Mouse (Mus musculus) heart, adult 9 months (tissue): ENCODE data around the gene Dmwd.
"Not testable (repeated sequence)": the region's sequence is repeated elsewhere in the genome, so short reads cannot be mapped to it uniquely, and the experiment has no call there.

Source experiments
- DNase-seq, 2 experiments: peaks; one replicate each; pipeline ENCODE4 v3.0.0; 2022; ENCODE audit warnings: low spot score in 2 of 2

Dmwd gene

GRCm38 (mm10) chr7:19071024-19071423 is 5.0 kb upstream of the Dmwd start:
- DNase-seq = not testable (repeated sequence)

DNA sequence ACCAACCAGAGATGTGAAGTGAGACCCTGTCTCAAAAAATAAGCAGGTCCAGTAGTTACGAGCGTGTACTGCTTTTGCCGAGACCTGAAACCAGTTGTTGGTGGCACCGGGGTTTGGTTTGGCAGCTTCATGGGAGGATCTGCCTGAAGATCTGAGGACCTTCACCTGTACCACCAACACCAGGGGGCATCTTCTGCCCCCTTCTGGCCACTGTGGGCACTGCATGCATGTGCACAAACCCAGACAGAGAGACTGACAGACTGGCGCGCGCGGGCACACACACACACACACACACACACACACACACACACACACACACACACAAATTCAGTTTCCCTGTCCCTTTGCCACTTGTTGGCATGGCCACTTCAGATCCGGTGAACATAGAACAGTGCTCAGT is 2.5 kb upstream of the Dmwd start:
- DNase-seq = no peak

DNA sequence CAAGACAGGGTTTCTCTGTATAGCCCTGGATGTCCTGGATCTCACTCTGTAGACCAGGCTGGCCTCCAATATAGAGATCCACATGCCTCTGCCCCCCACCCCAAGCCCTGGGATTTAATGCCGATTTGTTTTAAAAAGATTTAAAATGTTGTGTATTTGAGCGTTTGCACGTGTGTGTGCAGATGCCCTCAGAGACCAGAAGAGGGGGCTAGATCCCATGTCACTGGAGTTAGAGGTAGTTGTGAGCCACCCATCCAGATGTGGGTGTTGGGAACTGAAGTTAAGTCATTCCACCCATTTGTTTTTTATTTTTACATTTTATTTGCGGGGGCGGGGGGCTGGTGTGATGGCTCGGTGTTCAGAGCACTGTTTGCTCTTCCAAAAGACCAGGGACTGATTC is 1.5 kb upstream of the Dmwd start:
- DNase-seq = no peak

DNA sequence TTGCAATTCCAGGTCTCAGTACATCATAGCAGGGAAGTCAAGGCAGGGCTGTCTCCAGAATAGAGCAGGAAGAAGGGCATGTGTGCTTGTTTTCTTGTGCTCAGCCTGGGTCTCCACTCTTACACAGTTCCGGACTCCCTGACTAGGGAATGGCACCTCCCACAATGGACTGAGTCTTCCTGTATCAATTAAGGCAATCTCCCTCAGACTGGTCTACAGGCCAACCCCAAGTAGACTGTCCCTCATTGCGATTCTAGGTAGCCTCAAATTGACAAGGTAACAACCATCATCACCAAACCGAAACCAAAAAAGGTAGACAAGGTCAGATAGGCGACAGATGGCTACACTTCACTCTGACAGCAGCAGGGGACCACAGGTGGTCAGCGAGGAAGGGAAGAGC is 796 bp upstream of the Dmwd start:
- DNase-seq = no peak

DNA sequence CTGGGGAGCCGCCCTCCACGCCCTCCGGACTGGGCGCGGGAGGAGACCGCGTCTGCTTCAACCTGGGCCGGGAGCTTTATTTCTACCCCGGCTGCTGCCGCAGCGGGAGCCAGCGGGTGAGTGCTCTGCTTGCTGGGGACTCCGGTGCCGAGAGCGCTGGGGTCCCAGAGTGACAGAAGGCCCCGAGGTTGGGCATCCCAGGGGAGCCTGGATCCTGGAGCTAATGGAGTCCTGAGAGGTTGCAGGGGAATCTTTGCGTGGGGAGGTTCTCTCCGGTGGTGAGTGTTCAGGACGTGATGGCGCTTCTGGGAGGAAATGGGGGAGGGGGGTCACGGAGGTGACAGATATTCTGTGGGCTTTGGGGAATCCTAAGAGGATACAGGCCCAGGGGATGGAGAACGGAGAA is 562 bp downstream of the Dmwd start:
- DNase-seq = no peak

DNA sequence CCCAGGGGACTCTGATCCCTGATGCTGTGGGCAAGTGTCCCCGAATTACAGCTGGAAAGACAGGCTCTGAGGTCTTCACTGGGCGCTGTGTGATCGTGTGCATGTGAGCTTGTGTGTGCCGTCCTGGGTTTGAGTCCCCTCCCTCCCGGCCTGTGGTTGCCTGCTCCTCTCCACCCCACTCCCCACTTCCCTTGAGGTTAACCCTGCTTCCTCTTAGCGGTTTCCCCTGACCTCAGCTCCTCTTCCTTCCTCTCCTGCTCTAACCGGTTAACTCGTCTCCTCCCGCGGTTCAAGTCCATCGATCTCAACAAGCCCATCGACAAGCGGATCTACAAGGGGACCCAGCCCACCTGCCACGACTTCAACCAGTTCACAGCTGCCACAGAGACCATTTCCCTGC is 1.7 kb downstream of the Dmwd start:
- peak in 1 of 2 experiments; percentile 64 for DNase-seq

DNA sequence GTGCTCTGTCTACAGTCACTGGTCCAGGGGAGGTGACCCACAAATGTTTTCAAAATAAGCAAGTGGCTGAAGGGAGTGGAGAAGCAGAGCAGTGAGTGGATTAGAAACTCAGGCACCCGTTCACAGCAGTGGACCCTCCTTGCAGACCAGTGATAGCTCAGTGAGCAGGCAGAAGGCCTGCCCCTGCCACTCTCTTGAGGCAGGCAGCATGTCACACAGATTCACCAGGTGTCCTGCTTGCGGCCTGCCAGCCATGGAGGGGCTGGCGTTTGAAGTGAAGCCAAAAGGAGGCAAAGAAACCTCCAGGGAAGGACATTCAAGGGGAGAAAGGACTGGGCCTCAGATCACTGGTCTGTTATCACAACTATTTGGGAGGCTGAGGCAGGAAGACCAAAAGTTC is 2.7 kb downstream of the Dmwd start:
- DNase-seq = no peak

DNA sequence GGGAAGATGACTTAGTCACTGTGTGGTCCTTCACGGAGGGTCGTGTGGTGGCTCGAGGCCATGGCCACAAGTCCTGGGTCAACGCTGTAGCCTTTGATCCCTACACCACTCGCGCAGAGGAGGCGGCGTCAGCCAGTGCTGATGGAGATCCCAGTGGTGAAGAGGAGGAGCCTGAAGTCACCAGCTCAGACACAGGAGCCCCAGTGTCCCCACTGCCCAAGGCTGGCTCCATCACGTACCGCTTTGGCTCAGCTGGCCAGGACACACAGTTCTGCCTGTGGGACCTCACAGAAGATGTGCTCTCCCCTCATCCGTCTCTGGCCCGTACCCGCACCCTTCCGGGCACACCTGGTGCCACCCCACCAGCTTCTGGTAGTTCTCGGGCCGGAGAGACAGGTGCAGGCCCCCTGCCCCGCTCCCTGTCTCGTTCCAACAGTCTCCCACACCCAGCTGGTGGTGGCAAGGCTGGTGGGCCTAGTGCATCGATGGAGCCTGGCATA is 4.5 kb downstream of the Dmwd start:
- DNase-seq = no peak

DNA sequence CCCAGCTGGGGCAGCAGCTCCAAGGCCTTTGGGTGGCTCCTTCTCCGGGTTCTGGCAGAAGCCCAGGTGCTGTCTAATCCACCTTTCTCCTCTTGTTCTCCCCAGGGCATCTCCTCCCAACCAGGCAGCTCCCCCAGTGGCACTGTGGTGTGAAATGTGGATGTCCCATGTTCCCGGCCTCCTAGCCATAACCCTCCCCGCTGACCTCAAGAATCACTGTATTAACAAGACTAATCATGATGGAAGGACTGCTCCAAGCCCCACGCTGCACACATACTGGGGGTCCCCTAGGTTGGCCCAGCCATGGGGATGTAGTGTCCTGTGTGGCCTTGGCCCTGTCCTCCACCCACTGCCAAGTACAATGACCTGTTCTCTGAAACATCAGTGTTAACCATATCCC is 6.1 kb downstream of the Dmwd start:
- no peak for DNase-seq

GRCm38 (mm10) chr7:19083096-19083495 is 7.1 kb downstream of the Dmwd start:
- peak; percentile 87 to 88 for DNase-seq

GRCm38 (mm10) chr7:19083701-19084100 is 7.7 kb downstream of the Dmwd start, which contains the start of gene Dmpk:
Gene Dmpk, plus strand, starts transcription at chr7:19083849.
- DNase-seq = peak; percentile 70 to 71

GRCm38 (mm10) chr7:19084277-19084771 is 8.3 kb downstream of the Dmwd start:
- no peak for DNase-seq

GRCm38 (mm10) chr7:19084921-19085473 is 9.0 kb downstream of the Dmwd start:
- DNase-seq = no peak

DNA sequence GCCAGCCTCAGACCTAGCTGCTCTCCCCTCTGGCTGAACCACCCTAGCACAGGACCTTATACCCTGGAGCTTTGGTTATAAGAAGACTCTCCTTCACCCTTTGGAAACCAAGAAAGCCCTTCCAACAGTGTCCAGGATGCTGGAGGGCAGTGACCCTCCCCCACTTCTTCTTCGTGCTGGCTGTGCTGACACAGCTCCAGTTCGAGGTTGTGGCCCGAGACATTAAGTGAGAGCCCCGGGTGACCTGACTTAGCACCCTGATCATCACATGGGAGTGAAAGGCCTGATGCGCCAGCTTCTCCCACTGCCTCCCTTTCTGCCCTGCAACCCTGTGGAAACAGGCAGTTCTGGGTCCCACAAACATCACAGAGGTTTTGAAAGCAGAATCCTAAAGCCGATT is 9.5 kb downstream of the Dmwd start:
- no peak for DNase-seq

- no peak for DNase-seq
Observed at GRCm38 (mm10) chr7:19086042-19086441, 10.0 kb downstream of the Dmwd start.

DNA sequence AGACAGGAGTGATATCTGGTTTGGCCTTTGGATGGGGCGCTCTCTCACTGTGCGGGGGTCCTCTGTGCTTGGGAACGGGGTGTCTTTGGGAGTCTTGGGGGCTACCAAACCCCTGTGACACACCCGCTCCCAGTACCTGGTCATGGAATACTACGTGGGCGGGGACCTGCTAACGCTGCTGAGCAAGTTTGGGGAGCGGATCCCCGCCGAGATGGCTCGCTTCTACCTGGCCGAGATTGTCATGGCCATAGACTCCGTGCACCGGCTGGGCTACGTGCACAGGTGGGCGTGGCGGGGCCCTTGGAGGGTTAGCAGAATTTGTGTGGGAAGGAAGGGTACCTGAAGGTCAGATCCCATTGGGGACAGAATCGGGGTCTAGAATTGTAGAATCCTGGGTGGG is 10.7 kb downstream of the Dmwd start:
- DNase-seq = no peak

DNA sequence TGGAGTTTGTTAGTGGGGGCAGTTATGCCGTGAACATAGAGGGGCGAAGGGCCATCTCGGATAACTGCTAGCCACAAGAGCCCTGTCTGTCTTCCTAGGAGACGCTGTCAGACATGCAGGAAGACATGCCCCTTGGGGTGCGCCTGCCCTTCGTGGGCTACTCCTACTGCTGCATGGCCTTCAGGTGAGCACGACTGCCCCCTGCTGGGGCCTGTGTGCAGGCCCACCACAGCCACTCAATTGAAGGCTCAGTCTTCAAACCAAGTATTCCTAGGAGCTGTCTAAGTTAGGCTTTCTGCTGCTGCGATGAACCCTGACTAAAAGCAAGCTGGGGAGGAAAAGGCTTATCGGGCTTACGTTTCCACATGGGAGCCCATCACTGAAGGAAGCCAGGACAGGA is 12.8 kb downstream of the Dmwd start:
- DNase-seq = peak in 1 of 2 experiments; percentile 66

- no peak for DNase-seq
Observed at GRCm38 (mm10) chr7:19091913-19092312, 15.9 kb downstream of the Dmwd start.

DNA sequence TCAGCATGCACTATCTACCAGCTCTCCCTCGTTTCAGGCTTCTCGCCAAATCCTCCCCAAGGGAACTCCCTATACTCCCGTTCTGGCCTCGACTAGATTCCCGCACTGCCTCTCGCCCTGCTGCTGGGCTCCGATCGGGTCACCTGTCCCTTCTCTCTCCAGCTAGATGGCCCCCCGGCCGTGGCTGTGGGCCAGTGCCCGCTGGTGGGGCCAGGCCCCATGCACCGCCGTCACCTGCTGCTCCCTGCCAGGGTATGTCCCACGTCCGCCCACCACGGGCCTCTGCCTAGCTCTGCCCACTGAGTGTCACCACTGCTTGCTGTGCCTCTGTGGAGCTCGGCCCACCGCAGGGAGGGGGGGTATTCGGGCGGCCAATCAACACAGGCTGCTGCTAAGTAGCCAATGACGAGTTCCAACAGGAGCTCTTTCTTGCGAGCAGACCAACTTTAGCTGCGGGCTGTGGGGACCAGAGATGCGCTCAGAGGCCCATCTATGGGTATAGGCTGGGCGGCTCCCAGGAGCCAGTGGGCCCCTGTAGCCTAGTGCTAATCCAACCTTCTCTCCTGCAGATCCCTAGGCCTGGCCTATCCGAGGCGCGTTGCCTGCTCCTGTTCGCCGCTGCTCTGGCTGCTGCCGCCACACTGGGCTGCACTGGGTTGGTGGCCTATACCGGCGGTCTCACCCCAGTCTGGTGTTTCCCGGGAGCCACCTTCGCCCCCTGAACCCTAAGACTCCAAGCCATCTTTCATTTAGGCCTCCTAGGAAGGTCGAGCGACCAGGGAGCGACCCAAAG is 16.6 kb downstream of the Dmwd start:
- DNase-seq = peak; percentile 73 to 76

- peak; percentile 83 to 89 for DNase-seq
Observed at GRCm38 (mm10) chr7:19093174-19093521, 17.1 kb downstream of the Dmwd start.

GRCm38 (mm10) chr7:19093537-19094385 is 17.7 kb downstream of the Dmwd start:
- DNase-seq = peak; percentile 97

- no peak for DNase-seq
Observed at GRCm38 (mm10) chr7:19094471-19094825, 18.4 kb downstream of the Dmwd start, which contains the start of gene Six5. Gene Six5, plus strand, starts transcription at chr7:19094594.
